Mouse (Mus musculus) heart, embryonic 10.5 days (tissue): ENCODE data around the gene Sufu. TPM values are rescaled to one million over a fixed set of nuclear protein-coding genes. Genes with fewer than 3 reads are reported as not detected.

ENCODE experiments used
- DNase-seq: peaks from one replicate; pipeline ENCODE4 v3.0.0-alpha.2; 2017; ENCODE audit warnings: low spot score
- H3K27ac ChIP-seq: fragments of 300-500 bp; sonication (generic); 2 replicates; pipeline ENCODE4 v1.5.1; 2016; ENCODE audit warnings: mild to moderate bottlenecking
- H3K27me3 ChIP-seq: fragments of 300-500 bp; sonication (generic); 2 replicates; pipeline ENCODE4 v1.6.1; 2016; ENCODE audit warnings: mild to moderate bottlenecking; ENCODE audit not compliant: poor library complexity, insufficient read depth, severe bottlenecking
- H3K36me3 ChIP-seq: fragments of 300-500 bp; sonication (generic); 2 replicates; pipeline ENCODE4 v1.6.1; 2016; ENCODE audit warnings: mild to moderate bottlenecking, moderate library complexity
- H3K4me1 ChIP-seq: fragments of 300-500 bp; sonication (generic); 2 replicates; pipeline ENCODE4 v1.6.1; 2016; ENCODE audit warnings: mild to moderate bottlenecking
- H3K4me3 ChIP-seq: fragments of 300-500 bp; sonication (generic); 2 replicates; pipeline ENCODE4 v1.5.1; 2016; ENCODE audit warnings: mild to moderate bottlenecking, moderate library complexity
- H3K9me3 ChIP-seq: fragments of 300-500 bp; sonication (generic); 2 replicates; pipeline ENCODE4 v1.6.1; 2016; ENCODE audit warnings: mild to moderate bottlenecking, moderate library complexity
- WGBS: fragments of 180-500 bp; shearing (Covaris S2); methylation state at CpG from one replicate; pipeline ENCODE4 v1.1.7; 2016; 5-methylcytosine and 5-hydroxymethylcytosine counted together
- polyA plus RNA-seq: library from polyadenylated mRNA; unstranded; fragments of >200 nt; fragmentation: Nextera tagmentation; extraction: Ambion mirVana; gene quantifications from 2 replicates; pipeline ENCODE4 v1.2.1, GENCODE M21; 2016

The Sufu gene
- polyA plus RNA-seq, 1 experiment from 2014 or later = 32.8 TPM

DNA sequence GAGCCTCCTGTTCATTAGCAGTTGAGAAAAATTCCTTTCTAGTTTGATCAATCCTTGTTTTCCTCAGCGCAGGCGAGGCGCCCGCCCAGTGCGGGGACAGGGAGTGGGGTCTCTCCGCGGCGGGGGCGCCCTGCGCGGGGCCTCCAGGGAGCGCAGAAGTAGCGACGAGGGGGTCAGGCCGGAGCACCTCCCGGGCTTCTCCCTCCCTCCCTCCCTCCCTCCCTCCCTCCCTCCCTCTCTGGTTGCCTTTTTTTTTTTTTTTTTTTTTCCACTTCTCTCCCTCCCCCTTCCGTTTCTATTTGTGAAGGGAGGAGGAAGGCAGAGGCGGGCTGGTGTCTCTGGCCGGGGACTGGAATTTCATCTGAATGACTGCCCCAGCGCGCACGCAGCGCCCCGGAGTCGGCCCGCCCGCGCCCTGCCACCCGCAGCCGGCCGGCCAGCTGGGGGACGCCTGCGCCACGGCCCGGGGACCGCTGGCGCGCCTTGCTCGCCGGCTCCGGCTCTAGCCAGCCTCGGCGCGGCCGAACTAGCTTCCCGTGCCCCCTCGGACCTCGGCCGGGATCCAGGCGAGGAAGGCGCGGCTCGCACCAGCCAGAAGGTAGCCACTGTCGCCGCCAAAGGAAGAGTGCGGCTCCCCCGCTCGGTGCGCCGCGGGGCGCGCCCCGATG, 104.8 kb downstream of the Sufu start, which contains the start of gene Trim8:
TSS of gene Trim8 (plus strand) at position 302 of the 668 bp plus-strand sequence.
- H3K4me1 ChIP-seq = peaks cover 41% of the 10 kb centered on the region

DNA sequence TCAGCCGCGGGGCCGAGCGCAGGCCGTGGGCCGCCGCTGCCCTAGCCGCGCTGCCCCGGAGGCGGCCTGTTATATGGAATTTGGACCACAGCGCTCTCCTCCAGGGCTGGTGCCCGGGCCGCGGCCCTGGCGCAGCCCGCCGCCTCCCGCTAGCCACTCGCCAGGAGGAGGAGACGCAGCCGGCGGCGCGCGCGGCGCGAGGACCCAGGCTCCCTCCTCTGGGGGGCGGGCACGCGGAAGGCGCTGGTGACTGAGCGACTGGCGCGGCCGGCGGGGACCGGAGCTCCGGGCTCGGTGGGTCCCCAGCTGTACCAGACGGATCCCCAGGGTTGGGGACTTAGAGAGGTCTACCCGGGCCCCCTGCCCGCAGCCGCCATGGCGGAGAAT, 105.4 kb downstream of the Sufu start:
- peak overlapping the region; percentile 94 for H3K4me3 ChIP-seq
- H3K9me3 ChIP-seq = no peaks in the 10 kb centered on the region
- under 1% methylated on average over 39 of the region's 46 CpGs for WGBS
- no peaks in the 10 kb centered on the region for H3K27me3 ChIP-seq
- H3K27ac ChIP-seq = peak overlapping the region; percentile 99
- H3K4me1 ChIP-seq = peaks cover 46% of the 10 kb centered on the region
- peaks cover 25% of the 10 kb centered on the region for H3K36me3 ChIP-seq
- DNase-seq = no peak

More for the DNA sequence above, 104.8 kb downstream of the Sufu start, which contains the start of gene Trim8:
- peak; percentile 92 for DNase-seq
- 0% methylated on average over 54 of the region's 64 CpGs for WGBS
- H3K27me3 ChIP-seq = no peaks in the 10 kb centered on the region
- H3K4me3 ChIP-seq = peak within 1 kb of the TSS; percentile 94
- H3K36me3 ChIP-seq = peaks cover 19% of the 10 kb centered on the region
- no peaks in the 10 kb centered on the region for H3K9me3 ChIP-seq
- peak within 1 kb of the TSS; percentile 99 for H3K27ac ChIP-seq

DNA sequence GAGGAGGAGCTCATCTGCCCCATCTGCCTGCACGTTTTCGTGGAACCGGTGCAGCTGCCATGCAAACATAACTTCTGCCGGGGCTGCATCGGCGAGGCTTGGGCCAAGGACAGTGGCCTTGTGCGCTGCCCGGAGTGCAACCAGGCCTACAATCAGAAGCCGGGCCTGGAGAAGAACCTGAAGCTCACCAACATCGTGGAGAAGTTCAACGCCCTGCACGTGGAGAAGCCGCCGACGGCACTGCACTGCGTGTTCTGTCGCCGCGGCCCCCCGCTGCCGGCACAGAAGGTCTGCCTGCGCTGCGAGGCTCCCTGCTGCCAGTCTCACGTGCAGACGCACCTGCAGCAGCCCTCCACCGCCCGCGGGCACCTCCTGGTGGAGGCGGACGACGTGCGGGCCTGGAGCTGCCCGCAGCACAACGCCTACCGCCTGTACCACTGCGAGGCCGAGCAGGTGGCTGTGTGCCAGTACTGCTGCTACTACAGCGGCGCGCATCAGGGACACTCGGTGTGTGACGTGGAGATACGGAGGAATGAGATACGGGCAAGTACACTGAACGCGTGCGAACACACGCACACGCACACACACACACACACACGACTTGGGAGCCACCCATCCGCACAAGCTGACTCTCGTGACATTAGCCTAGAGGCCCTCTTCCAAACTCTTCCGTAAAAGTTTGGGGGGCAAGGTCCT, 105.9 kb downstream of the Sufu start:
- H3K36me3 ChIP-seq = peaks cover 30% of the 10 kb centered on the region
- DNase-seq = peak; percentile 91
- WGBS = under 1% methylated on average over 53 of the region's 53 CpGs
- peaks cover 52% of the 10 kb centered on the region for H3K4me1 ChIP-seq
- peak overlapping the region; percentile 94 for H3K4me3 ChIP-seq
- no peaks in the 10 kb centered on the region for H3K9me3 ChIP-seq
- H3K27me3 ChIP-seq = no peaks in the 10 kb centered on the region
- peak overlapping the region; percentile 99 for H3K27ac ChIP-seq

DNA sequence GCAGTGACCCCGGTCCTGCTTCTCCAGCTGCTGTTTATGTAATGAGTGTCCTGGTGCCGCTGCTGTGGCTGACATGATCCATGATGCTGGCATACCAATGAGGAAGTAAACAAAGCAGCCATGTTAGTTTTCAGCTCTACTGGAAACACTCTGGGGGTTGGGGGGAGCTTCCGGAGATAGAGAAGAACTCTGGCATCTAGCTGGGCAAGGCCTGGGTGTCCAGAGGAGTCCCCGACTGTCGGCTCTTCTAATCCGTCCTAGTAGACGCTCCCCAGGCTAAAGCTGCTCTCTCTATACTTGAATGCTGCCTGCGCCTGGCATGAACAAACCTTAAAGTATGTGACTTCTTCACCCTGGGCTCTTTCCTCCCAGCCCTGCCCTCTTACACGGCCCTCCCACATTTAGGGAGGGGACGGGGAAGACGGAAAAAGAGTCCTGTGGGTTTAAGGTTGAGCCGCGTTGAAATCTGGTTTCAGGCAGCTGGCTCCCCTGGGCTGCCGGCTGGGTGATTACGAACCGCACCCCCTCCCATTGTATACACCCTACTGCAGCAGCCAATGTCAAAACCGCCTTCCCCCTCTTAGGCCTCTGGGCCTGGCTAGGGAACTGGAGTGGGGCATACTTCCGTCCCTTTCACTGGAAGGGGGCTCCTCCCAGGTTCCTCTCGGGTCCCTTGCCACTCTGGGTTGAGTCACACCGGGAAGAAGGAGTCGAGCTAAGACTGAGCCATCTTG, 106.8 kb downstream of the Sufu start:
- Histone ChIP-seq H3K27me3 (no peaks in the 10 kb centered on the region), H3K4me3 (peak overlapping the region; percentile 94), H3K36me3 (peaks cover 39% of the 10 kb centered on the region), H3K9me3 (no peaks in the 10 kb centered on the region), H3K27ac (peak overlapping the region; percentile 99), H3K4me1 (peaks cover 61% of the 10 kb centered on the region)
- under 1% methylated on average over 21 of the region's 21 CpGs for WGBS
- DNase-seq = peak; percentile 95

GRCm38 (mm10) chr19:46504085-46504552, 107.4 kb downstream of the Sufu start:
- no peak for DNase-seq
- Histone ChIP-seq H3K9me3 (no peaks in the 10 kb centered on the region), H3K4me1 (peaks cover 67% of the 10 kb centered on the region), H3K27me3 (no peaks in the 10 kb centered on the region), H3K4me3 (peak overlapping the region; percentile 94), H3K27ac (peak overlapping the region; percentile 99), H3K36me3 (peaks cover 45% of the 10 kb centered on the region)
- WGBS = 3% methylated on average over 4 of the region's 4 CpGs

GRCm38 (mm10) chr19:46504822-46505417, 108.2 kb downstream of the Sufu start:
- H3K36me3 ChIP-seq = peaks cover 52% of the 10 kb centered on the region
- H3K4me3 ChIP-seq = peak overlapping the region; percentile 94
- DNase-seq = no peak
- peaks cover 75% of the 10 kb centered on the region for H3K4me1 ChIP-seq
- peak overlapping the region; percentile 99 for H3K27ac ChIP-seq
- WGBS = 28% methylated on average over 9 of the region's 9 CpGs
- no peaks in the 10 kb centered on the region for H3K9me3 ChIP-seq
- no peaks in the 10 kb centered on the region for H3K27me3 ChIP-seq

DNA sequence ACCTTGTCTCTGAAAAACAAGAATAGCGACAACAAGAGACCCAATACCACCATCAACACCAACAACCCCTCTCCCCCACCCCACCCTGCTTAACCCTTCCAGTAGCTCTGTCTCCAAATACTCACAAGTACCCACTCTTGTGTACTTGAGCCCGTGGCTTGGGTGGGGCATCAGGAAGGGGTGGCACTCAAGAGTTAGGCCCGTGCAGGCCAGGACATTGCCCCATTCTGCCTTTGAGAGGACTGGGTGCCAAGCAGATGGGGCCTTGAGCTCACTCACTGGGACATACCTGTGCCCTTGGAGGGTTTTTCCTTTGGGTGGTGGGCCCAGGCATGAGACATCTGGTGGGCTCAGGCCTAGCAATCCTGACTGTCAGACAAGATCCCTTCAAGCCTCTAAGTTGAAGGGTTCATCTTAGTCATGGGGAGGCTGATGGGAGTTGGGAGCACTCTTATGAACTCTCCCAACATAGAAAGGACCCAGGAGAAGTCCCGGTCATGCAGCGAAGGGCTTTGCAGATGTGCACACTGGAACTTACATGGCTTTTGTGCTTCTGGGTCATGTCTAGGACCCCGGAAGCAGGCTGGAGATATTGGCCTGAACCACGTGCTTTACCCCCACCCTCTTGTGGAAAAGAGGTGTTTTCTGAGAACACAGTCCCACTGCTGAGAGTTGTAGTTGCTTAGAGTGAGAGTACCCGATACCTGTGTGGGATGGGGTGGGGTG, 109.1 kb downstream of the Sufu start:
- no peaks in the 10 kb centered on the region for H3K27me3 ChIP-seq
- H3K9me3 ChIP-seq = no peaks in the 10 kb centered on the region
- peaks cover 53% of the 10 kb centered on the region for H3K36me3 ChIP-seq
- DNase-seq = no peak
- H3K4me3 ChIP-seq = peak overlapping the region; percentile 94
- H3K27ac ChIP-seq = peak overlapping the region; percentile 63
- 81% methylated on average over 8 of the region's 8 CpGs for WGBS
- H3K4me1 ChIP-seq = peaks cover 81% of the 10 kb centered on the region

- Histone ChIP-seq H3K27ac (peak overlapping the region; percentile 63; the same call in 1 of the 2 replicates), H3K36me3 (peaks cover 57% of the 10 kb centered on the region), H3K27me3 (no peaks in the 10 kb centered on the region), H3K9me3 (no peaks in the 10 kb centered on the region), H3K4me3 (peak overlapping the region; percentile 94), H3K4me1 (peaks cover 83% of the 10 kb centered on the region)
- 88% methylated on average over 3 of the region's 3 CpGs for WGBS
- no peak for DNase-seq
These were observed 109.6 kb downstream of the Sufu start for GRCm38 (mm10) chr19:46506372-46506717.

- Histone ChIP-seq H3K27ac (peak overlapping the region; percentile 63; the same call in 1 of the 2 replicates), H3K4me3 (no peak overlapping the region), H3K9me3 (no peaks in the 10 kb centered on the region), H3K4me1 (peaks cover 79% of the 10 kb centered on the region), H3K36me3 (peaks cover 62% of the 10 kb centered on the region), H3K27me3 (no peaks in the 10 kb centered on the region)
- no peak for DNase-seq
- 78% methylated on average over 8 of the region's 8 CpGs for WGBS
These were observed 110.5 kb downstream of the Sufu start for GRCm38 (mm10) chr19:46507181-46507581.

DNA sequence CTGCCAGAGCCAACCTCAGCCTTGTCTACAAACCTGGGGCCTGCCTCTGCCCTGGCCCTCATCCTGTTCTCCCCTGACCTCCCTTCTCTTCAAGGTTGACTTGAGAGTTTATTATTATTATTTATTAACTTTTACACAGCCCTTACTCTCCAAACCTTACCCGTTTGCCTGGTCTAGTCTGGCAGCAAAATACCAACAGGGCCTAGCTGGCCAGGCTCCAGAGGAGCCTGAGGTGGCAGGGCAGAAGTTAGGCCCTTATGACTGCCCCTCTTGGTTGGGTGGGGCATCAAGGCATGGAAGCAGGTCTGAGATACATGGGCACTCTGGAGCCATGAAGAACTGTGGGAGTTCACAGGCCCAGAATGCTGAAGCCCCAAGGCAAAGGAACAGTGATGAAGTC, 111.1 kb downstream of the Sufu start:
- H3K4me3 ChIP-seq = no peak overlapping the region
- no peak for DNase-seq
- H3K27me3 ChIP-seq = no peaks in the 10 kb centered on the region
- WGBS = 80% methylated on average over 1 of the region's 1 CpGs
- H3K27ac ChIP-seq = peak overlapping the region; percentile 13; the same call in 1 of the 2 replicates
- H3K36me3 ChIP-seq = peaks cover 65% of the 10 kb centered on the region
- H3K9me3 ChIP-seq = no peaks in the 10 kb centered on the region
- peaks cover 78% of the 10 kb centered on the region for H3K4me1 ChIP-seq

DNA sequence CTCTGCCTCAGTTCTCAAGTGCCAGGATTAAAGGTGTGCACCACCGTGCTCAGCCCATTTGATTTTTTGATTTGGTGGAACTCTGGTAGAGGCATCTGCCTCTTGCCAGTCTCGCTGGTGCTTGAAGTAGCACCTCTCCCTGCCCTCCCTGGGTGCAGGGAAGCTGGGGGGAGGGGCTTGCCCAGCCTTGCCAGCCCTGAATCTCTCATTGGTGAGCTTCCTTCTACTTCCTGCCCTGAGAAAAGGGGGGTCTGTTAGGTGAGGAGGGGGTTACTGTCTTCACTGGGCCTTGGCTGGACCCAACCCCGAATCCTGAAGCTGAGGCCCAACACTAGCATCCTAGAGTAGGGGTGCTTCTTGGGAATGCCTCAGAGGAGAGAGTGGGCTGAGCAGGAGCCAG, 112.0 kb downstream of the Sufu start:
- Histone ChIP-seq H3K27ac (peak overlapping the region; percentile 54), H3K36me3 (peaks cover 74% of the 10 kb centered on the region), H3K9me3 (no peaks in the 10 kb centered on the region), H3K4me3 (no peak overlapping the region), H3K4me1 (peaks cover 81% of the 10 kb centered on the region), H3K27me3 (no peaks in the 10 kb centered on the region)
- WGBS = 75% methylated on average over 3 of the region's 3 CpGs
- DNase-seq = no peak

DNA sequence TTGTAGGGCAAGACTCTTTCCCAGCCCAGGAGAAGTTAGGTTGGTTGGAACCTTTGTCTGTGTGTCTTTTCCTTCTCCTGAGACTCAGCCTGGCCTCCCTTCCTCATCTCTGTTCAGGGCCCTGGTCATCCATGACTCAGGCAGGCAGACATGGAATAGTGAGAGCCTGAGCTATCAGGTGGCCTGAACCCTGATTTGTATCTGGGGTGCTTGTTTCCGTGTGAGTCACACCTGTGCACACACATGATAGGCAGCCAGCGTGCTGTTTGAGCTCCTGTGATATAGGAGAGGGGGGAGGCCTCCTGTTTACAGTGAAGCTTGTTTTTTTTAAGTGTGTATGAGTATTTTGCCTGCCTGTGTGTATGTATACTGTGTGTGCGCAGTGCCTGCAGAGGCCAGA, 112.5 kb downstream of the Sufu start:
- no peaks in the 10 kb centered on the region for H3K27me3 ChIP-seq
- H3K4me1 ChIP-seq = peaks cover 77% of the 10 kb centered on the region
- no peaks in the 10 kb centered on the region for H3K9me3 ChIP-seq
- peaks cover 79% of the 10 kb centered on the region for H3K36me3 ChIP-seq
- no peak for DNase-seq
- 66% methylated on average over 3 of the region's 3 CpGs for WGBS
- H3K4me3 ChIP-seq = no peak overlapping the region
- peak overlapping the region; percentile 54; the same call in 1 of the 2 replicates for H3K27ac ChIP-seq
